Mouse (Mus musculus): ENCODE results near the gene Rab3ip.

DNA sequence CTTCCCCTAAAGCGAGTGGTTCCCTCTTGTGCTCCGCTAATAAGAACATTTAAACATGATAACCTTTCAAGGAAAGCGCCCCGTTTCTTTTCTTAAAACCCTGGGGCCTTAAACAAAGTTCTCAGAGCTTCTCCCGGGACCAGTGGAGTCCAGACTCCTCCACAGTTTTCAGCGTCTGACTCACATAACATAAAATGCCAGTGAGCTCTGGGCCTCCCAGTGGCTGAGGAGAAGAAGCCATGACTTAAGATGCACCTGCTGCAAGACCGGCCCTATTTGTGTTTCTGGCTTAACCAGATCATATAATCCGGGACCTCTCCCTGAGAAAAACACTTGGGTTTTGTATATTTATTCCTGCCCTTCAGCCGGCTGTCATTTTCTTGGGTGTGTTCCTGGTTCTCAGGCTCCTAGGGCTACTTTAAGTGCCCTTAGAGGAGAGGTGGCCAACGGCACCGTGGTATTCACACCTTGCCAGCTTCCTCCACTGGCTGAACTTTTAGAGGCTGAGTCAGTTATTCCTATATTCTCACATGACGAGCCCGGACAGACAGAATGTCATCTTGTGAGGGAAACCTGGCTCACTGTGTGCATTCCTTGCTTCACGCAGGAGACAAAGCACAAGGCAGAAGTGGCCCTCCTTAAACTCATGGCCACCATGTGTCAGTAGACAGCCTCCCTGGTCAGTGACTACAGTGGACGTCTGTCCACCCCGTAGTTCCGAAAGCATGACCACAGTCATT lies 48.3 kb upstream of the Rab3ip start:
- no peak for TF ChIP-seq TAL1 (IDR thresholded peaks at IDR 0.05; ENCODE audit: low read length)
- no peak for TF ChIP-seq GATA1 (IDR thresholded peaks at IDR 0.05; ENCODE audit: low read length)

All from erythroblast, embryonic 14.5 days (primary cell).